Mouse (Mus musculus) thymus, adult 18-20 months (tissue): ENCODE measurements at regions not wholly inside any gene's neighbourhood (a gene's known extent, or its start where the extent isn't known, plus 50 kb on each side); places are given as distances from the start of the nearest gene placed in this dataset.
"Not testable (repeated sequence)": the region's sequence is repeated elsewhere in the genome, so short reads cannot be mapped to it uniquely, and the experiment has no call there.

Experiments
- DNase-seq, 2 experiments: peaks; one replicate each; pipeline ENCODE4 v3.0.0; 2022; ENCODE audit warnings: mixed read lengths in 2 of 2

GRCm38 (mm10) chr14:17055741-17056140 lies 236.8 kb upstream of the Rarb start:
- DNase-seq = no peak

DNA sequence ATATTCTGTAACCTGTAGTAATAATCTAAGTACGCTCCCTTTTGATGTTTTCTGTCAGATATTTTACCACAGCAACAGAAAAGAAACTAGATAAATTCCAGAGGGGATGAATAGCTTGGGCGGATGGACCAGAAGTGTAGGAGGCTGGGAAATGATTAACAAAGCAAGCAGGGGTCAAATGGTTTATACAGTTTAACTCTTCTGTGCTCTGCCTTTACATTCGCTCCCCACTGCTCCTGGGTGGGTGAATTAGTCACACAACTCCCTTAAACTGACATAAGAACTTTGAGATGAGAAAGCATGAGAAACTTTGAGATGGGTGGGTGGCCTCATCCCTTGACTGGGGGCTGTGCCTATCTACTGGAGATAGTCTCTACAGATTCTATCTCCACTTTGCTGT lies 235.4 kb upstream of the Rarb start:
- DNase-seq = no peak

DNA sequence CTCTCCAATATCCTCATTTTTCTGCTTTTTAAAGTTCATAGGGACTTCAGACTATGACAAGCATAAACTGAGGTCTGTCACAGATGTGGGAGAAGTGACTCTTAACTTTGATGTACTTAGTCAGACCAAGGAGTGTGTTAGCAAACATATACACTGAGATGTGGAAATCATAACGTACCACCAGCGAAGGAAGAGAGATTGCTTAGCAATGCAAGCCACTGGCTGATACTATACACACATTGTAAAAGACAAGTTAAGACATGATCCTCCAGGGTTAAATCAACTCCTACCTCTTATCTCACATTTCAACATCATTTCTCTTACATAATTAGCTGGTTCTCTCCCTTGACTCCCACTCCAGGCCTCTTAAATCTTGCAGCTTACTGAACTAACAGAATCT lies 227.9 kb upstream of the Rarb start:
- no peak for DNase-seq

DNA sequence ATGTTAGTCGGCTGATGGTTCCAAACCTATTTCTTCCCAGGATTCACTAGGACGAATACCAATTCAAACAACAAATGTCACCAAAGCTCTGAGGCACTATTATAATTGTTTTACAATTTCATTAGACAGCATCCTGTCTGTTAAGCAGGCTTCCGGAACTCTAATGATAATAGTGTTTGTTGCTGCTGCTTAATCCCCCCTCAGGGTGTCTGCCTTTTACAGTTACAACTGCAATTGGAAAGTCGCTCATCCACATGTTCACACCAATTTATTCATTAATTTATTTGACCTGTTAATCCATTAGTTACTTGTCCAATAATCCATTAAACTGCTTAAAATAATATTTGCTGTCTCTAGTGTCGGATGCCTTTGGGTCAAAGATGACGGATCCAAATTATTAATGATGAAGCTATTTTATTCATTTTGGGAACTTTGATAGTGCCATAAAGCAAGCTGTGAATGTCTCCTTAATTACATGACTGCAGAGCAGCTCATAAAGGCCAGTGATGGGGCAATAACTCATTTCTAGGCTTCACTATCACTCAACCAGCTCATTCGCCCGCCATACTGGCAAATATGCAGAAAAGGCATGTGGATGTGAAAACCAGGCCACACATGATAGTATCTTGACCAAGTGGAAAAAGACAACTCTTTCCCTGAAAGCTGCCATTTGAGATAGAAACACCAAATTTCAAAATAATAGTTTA lies 226.6 kb upstream of the Rarb start:
- no peak for DNase-seq

DNA sequence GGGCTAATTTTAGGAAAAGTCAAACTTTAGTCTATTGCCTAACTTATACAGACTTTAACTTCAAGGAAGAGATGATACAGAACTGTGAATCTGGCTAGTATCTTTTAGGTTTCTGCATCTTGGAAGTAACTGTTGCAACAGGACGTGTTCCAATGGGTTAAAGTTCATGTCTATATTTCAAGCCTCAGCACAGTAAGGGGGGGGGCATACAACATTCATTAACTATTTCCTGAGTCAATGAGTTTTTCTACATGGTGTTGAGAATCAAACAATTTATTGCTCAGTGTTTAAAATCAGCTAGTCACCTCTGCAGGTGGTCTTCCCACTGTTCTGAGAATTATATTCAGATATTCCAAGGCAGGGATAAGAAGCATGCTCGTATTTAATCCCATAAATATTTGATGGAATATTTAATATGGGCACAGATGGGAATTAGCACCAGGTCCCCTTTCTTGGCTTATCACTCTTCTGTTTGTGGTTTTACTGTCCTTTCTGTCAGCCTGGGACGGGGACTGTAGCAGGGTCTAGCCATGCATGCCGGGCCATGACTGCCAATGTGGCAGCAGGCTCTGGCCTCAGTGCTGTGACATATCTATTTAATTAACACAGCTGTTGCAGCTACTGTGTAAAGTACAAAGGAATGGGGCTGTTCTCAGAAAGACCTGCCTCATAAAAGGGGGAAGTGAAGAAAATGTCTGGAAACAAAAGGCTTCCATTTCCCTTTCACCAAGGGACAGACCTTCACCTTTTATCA lies 201.8 kb upstream of the Rarb start:
- DNase-seq = no peak

DNA sequence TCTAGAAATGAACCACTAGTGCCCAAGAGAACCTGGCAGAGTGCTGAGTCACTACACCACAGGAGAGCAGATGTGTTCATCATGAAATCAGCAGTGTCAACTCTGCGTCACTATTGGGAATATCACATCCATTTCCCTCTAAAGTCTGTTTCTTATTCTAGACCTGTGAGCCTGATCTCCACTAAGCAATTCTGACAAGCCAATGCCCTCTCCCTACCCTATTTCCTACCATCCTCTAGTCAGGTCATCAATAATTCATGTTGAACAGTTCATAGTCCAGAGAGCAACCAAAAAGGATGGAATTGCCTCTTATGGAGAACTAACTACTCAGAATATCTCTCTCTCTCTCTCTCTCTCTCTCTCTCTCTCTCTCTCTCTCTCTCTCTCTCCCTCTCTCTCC lies 194.0 kb upstream of the Rarb start:
- DNase-seq = no peak

- DNase-seq = no peak
Measured at GRCm38 (mm10) chr14:17012200-17012599, 193.2 kb upstream of the Rarb start.

DNA sequence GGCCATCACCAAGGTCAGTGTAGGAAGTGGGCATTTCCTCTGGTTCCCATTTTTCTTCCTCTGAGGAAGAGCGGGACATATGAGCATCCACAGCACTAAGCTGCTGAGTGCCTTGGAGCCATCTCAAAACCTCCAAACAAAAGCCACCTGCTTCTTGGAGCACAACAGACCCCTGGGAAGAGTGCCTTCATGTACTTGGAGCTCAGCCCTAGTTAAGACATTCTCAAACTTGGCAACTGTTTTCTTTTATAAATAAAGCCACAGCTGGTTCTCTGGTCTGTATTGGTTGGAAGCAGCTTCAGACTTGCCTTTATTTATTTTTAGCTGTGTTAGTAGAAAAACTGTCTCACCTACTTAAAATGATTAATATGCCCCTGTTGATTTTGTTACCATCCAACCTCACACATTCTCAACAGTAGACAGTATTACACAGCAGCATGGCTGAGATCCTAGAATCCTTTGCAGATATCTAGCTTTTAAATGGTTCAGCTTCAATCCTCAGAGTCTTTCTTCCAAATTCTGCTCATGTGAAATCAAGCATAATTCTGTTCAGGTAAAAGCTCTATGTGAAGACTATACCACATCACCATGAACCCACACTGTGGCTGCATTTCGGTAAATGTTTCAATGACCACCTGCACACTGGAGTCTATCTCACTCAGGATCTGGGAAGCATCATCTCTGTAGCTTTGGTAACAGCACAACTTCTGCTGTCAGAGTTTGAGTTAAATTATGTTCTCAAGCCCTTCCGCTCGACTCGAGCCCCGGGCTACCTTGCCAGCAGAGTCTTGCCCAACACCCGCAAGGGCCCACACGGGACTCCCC lies 186.4 kb upstream of the Rarb start:
- no peak for DNase-seq

DNA sequence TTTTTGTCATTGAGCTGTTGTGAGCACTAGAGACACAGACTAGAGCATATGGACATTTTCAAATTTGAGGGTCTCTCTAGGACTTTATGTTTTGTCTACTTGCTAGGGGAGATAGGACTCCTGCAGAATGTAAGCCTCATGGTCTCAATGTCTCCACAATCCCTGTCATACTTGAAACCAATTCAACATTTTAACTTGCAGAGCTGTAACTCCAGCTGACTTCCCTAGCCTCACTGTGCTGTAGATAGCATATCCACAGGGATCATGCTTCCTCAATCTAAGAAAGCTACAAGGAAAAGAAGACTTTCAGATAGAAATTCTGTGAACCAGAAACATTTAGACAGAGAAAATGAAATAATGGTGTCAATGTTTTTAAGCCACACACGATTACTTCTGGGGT lies 185.8 kb upstream of the Rarb start:
- DNase-seq = no peak

GRCm38 (mm10) chr14:16996716-16997115 lies 177.8 kb upstream of the Rarb start:
- DNase-seq = no peak

GRCm38 (mm10) chr14:16970911-16971310 lies 152.0 kb upstream of the Rarb start:
- DNase-seq = not testable (repeated sequence)

DNA sequence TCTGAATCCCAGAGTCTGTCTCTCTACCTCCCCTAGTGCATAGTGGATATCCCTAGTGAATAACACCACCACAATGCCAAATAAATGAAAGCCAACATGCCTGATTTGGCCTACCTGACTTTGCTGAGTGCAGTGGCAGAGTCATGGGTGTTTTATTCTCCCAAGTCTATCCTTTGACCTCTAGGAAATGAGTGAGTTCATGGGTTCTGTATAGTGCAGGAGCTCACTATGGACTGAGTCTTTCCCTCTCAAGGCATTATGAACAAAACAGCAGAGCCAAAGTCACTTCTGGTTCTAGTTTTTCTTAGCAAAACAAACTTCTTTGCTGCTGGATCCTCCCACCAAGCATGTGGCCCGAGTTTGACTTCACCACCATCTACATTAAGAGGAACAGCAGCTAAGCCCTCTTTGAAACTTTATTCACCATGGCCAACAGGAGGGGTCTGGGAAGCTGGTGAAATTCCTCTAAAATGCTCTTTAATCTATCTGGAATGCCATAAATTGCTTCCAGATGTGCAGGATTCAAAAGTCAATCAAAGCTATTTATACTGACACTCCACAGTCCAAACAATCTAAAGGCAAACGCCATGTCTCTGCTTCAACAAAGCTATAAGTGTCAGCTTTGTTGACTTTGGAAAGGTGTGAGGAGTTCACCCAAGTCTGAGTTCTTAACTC lies 145.9 kb upstream of the Rarb start:
- DNase-seq = no peak

GRCm38 (mm10) chr14:16962216-16962826 lies 143.4 kb upstream of the Rarb start:
- no peak for DNase-seq

GRCm38 (mm10) chr14:16957802-16958201 lies 138.8 kb upstream of the Rarb start:
- no peak for DNase-seq

DNA sequence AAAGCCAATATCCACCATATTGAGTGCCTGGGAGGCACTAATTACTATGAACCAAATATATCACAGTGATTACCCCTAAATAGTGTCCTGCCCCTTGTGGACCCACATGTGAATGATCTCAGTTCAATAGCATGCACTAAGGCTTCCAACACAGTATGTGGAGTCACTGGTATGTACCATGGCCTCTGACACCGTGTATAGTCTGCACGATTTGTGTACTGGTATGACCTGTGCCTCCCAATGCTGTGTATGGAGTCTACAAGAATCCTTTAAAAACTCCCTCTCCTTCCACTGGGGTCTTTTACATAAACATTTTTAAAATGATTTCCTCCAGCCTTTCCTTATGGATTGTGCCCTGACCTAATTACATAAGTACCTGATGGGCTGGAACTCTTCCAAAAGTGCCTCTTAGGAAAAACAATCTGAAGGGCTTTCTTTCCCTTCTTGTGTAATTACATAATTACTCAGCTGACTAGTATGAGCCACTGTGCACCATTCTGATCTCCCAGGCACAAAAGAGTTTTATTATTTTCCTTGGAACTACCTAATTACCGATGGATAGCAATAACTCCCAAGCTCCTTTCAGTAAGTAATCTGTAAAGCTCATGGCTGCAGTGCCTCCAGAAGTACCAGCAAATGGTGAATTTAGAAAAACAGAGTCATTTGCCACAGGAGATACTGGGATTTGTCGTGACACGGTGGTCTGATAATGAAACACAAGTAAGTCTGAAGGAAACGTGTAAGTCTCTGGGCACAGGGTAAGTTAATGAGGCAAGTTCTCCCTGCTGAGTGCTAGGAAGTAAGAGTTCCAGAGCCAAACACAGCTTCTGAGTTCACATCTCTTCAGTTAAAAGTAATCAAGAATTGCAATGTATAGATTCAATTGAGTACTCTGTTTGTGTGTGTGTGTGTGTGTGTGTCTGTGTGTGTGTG lies 135.8 kb upstream of the Rarb start:
- DNase-seq = no peak

DNA sequence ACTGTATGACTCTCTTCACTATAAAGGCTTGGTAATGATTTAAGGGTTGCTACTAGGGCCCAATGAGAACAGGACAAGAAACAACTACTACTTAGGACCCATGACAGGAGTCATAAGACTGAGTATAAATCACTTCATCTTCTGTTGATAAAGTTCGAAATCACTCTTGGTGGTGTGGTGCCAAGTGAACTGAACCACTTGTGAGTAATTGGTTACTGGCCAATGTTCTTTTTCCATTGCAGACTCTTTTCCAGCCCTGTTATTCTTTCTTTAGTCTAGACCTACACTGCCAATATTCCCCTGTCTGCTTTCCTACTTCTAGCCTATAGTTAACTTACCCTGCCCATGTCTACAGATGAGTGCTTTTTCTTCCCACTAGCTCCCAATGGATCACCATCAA lies 129.8 kb upstream of the Rarb start:
- DNase-seq = no peak

GRCm38 (mm10) chr14:16944441-16944840 lies 125.5 kb upstream of the Rarb start:
- DNase-seq = no peak

GRCm38 (mm10) chr14:16943531-16943930 lies 124.6 kb upstream of the Rarb start:
- DNase-seq = no peak

DNA sequence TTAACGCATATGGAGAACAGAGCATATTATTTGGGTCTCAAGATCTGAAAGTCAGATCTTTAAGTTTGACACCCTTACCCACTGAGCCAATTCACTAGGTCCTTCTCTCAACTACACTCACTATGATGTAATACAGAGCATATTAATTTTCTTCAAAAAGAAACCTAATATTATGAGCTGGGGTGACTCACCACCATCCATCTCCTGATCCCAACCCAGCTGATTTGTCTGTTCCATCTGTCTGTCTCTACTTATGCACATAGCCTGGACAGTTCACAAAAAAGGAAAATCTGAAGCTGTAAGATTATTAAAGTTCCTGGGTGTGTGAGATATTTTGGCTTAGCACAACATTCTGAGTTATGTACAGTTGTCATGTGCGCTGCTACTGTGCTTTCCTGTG lies 108.2 kb upstream of the Rarb start:
- no peak for DNase-seq

DNA sequence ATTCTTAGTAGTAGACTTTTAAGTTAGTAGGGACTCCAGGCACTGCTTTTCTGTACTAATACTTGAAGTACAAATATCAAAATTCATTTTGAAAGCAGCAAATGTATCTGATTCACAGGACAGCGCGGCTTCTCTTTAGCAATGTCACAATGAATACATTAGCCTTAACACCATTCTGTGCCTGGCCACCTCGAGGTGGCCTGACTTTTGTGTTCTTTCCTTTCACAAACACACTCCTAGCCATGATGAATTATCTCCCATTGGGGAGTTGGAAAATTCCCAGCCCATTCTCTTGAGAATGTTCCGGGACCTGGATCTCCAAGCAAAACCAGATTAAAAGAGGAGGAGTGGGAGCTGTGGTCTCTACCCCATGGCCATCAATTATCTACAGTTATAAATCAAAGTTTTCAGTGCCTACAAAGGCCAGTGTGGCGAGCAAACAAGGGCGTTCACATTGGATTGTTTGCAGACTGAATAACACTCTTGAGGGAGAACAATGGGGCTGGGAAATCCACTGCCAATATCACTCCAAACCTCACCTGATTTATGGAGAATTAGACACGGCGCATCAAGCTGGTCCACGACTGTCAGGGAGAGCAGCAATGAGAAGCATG lies 82.7 kb upstream of the Rarb start:
- no peak for DNase-seq
